Mouse (Mus musculus) thymus, adult 2 months (tissue): ENCODE measurements around the gene Trim65. TPM values are rescaled to one million over a fixed set of nuclear protein-coding genes. Genes with fewer than 3 reads are reported as not detected.

Experiments
- DNase-seq: peaks from one replicate; pipeline ENCODE4 v3.0.0; 2021
- H3K27ac ChIP-seq: fragments of 200-500 bp; 2 replicates; pipeline ENCODE4 v1.5.1; 2012; ENCODE audit warnings: low read length, control low read depth; ENCODE audit not compliant: control insufficient read depth, insufficient read depth
- H3K27me3 ChIP-seq: fragments of 200-500 bp; 2 replicates; pipeline ENCODE4 v1.6.1; 2012; ENCODE audit warnings: mild to moderate bottlenecking, low read length, moderate library complexity, mixed read lengths; ENCODE audit not compliant: control insufficient read depth, insufficient read depth
- H3K36me3 ChIP-seq: fragments of 200-500 bp; 2 replicates; pipeline ENCODE4 v1.6.1; 2012; ENCODE audit warnings: mild to moderate bottlenecking, low read length, moderate library complexity; ENCODE audit not compliant: control insufficient read depth, insufficient read depth
- H3K4me1 ChIP-seq: fragments of 200-500 bp; replicated peaks from 2 replicates; pipeline ENCODE4 v1.6.1; 2012; ENCODE audit warnings: low read length; ENCODE audit not compliant: control insufficient read depth, insufficient read depth
- H3K4me3 ChIP-seq: fragments of 200-500 bp; 2 replicates; pipeline ENCODE4 v1.5.1; 2012; ENCODE audit warnings: mild to moderate bottlenecking, low read length, control low read depth, moderate library complexity; ENCODE audit not compliant: control insufficient read depth, insufficient read depth
- CTCF ChIP-seq: fragments of 200-500 bp; IDR thresholded peaks from 2 replicates; pipeline ENCODE4 v1.5.1; 2012; ENCODE audit warnings: mild to moderate bottlenecking, control low read depth, low read length, moderate library complexity, borderline replicate concordance; ENCODE audit not compliant: control insufficient read depth, poor library complexity, insufficient read depth; ENCODE audit errors: extremely low read depth
- POLR2A ChIP-seq: fragments of 200-500 bp; IDR thresholded peaks from 2 replicates; pipeline ENCODE4 v1.6.1; 2012; ENCODE audit warnings: mild to moderate bottlenecking, low read length, control low read depth, moderate library complexity; ENCODE audit not compliant: control insufficient read depth, poor library complexity, insufficient read depth; ENCODE audit errors: extremely low read depth
- WGBS: fragments of 180-500 bp; shearing (Covaris S2); methylation state at CpG from one replicate; pipeline ENCODE4 v1.1.7; 2018; 5-methylcytosine and 5-hydroxymethylcytosine counted together
- polyA plus RNA-seq: library from polyadenylated mRNA; depleted of rRNA; stranded (reverse); fragments of >200 nt; gene quantifications from 2 replicates; pipeline ENCODE4 v1.2.3, GENCODE M21; 2012; rRNA removed

The Trim65 gene
- polyA plus RNA-seq, 1 experiment, result 24.5 TPM

- no peak for DNase-seq
- Histone ChIP-seq H3K27ac (no peak overlapping the region), H3K36me3 (peaks cover 5% of the 10 kb centered on the region), H3K27me3 (no peaks in the 10 kb centered on the region), H3K4me1 (peaks cover 30% of the 10 kb centered on the region), H3K4me3 (no peak overlapping the region)
- 78% methylated on average over 7 of the region's 7 CpGs for WGBS
- TF ChIP-seq POLR2A, result no peak
- no peak for TF ChIP-seq CTCF
Observed at GRCm38 (mm10) chr11:116074436-116074991, 56.4 kb downstream of the Trim65 start.

GRCm38 (mm10) chr11:116072608-116073007, 58.3 kb downstream of the Trim65 start:
- Histone ChIP-seq H3K4me3 (no peak overlapping the region), H3K27ac (no peak overlapping the region), H3K4me1 (peaks cover 17% of the 10 kb centered on the region), H3K36me3 (no peaks in the 10 kb centered on the region), H3K27me3 (no peaks in the 10 kb centered on the region)
- no peak for DNase-seq
- TF ChIP-seq POLR2A, result no peak
- no peak for TF ChIP-seq CTCF
- 96% methylated on average over 3 of the region's 3 CpGs for WGBS

Other genes starting within 250 kb of the Trim65 start
- 8.4 and 9.5 TPM in 2 replicates for gene Smim5, start 231.2 kb downstream of the Trim65 start, polyA plus RNA-seq
- 0.62 and 0.71 TPM in 2 replicates for gene Smim6, start 219.1 kb downstream of the Trim65 start, polyA plus RNA-seq
- gene Sap30bp, start 197.8 kb downstream of the Trim65 start, polyA plus RNA-seq, result 43.4 and 44.8 TPM in 2 replicates
- 32.4 and 34.3 TPM in 2 replicates for gene Recql5, start 197.7 kb downstream of the Trim65 start, polyA plus RNA-seq
- 19.8 and 20.8 TPM in 2 replicates for gene Itgb4, start 156.4 kb downstream of the Trim65 start, polyA plus RNA-seq
- gene Galk1, start 118.4 kb downstream of the Trim65 start, polyA plus RNA-seq, result 110 and 133 TPM in 2 replicates
- gene H3f3b, start 103.2 kb downstream of the Trim65 start, polyA plus RNA-seq, result 484 and 567 TPM in 2 replicates
- 121 and 123 TPM in 2 replicates for gene Unk, start 100.8 kb downstream of the Trim65 start, polyA plus RNA-seq
- gene Unc13d, start 53.2 kb downstream of the Trim65 start, polyA plus RNA-seq, result 95.3 and 98.6 TPM in 2 replicates
- gene Wbp2, start 44.1 kb downstream of the Trim65 start, polyA plus RNA-seq, result 288 and 314 TPM in 2 replicates
- gene Trim47, start 3.9 kb downstream of the Trim65 start, polyA plus RNA-seq, result 27.6 and 30.0 TPM in 2 replicates
- 49.0 and 54.7 TPM in 2 replicates for gene Mrpl38, start 7.7 kb upstream of the Trim65 start, polyA plus RNA-seq
- 30.0 and 30.3 TPM in 2 replicates for gene Fbf1, start 37.0 kb upstream of the Trim65 start, polyA plus RNA-seq
- 56.5 and 57.0 TPM in 2 replicates for gene Ten1, start 67.7 kb upstream of the Trim65 start, polyA plus RNA-seq
- gene Acox1, start 67.9 kb upstream of the Trim65 start, polyA plus RNA-seq, result 39.2 and 44.2 TPM in 2 replicates
- gene Evpl, start 106.9 kb upstream of the Trim65 start, polyA plus RNA-seq, result 3.2 and 3.7 TPM in 2 replicates
- gene Srp68, start 143.1 kb upstream of the Trim65 start, polyA plus RNA-seq, result 69.1 and 72.0 TPM in 2 replicates
- gene Galr2, start 149.8 kb upstream of the Trim65 start, polyA plus RNA-seq, result 0.59 and 1.1 TPM in 2 replicates
- gene Exoc7, start 176.1 kb upstream of the Trim65 start, polyA plus RNA-seq, result 50.7 and 51.6 TPM in 2 replicates
- 6.9 TPM in 2 replicates for gene Foxj1, start 204.3 kb upstream of the Trim65 start, polyA plus RNA-seq